Mouse (Mus musculus): ENCODE data around the gene Ablim1.
"Not testable (repeated sequence)": the region's sequence is repeated elsewhere in the genome, so short reads cannot be mapped to it uniquely, and the experiment has no call there.

Ablim1 gene

DNA sequence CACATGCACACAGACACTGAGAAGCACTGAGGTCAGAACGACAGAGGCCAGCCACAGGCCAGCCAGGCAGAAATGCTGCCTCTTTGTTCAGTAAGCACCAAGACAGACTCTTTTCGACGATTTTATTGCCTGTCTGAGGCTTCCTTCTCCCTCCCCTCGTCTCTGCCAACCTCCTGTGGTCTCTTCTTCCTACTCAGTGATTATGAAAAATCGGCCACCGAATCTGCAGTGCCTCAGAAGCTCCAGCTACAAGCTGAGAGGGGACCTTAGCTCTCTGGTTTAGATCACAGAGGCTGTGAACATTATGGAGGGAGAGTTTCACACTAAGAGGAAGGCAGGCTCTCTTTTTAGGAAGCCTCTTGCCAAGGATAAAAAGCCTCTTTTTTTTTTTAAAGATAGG is 167.0 kb downstream of the Ablim1 start:
- DNase-seq (ENCODE audit: low spot score) = no peak

- DNase-seq (ENCODE audit: low spot score) = no peak
Observed at GRCm38 (mm10) chr19:57146936-57147335, 167.8 kb downstream of the Ablim1 start.

DNA sequence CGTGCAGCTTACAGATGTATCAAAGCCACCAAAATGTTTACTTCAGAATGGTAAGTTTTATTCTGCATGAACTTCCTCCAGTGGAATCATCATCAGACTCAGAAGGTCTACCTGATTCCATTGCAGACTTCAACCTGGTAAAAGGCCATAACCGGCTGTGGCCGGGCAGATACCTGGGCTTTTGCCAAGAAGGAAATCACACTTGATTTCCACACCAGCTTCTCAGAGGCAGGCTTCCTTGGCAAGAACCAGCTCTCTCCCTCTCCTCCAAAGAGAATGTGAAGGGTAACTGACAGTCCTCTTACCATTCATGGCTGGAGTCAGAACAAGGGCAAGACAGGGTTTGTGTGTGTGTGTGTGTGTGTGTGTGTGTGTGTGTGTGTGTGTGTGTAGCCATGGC is 171.1 kb downstream of the Ablim1 start:
- no peak for DNase-seq (ENCODE audit: low spot score)

GRCm38 (mm10) chr19:57141756-57142461 is 172.8 kb downstream of the Ablim1 start:
- no peak for DNase-seq (ENCODE audit: low spot score)

- DNase-seq (ENCODE audit: low spot score) = no peak
Observed at GRCm38 (mm10) chr19:57140874-57141273, 173.8 kb downstream of the Ablim1 start.

GRCm38 (mm10) chr19:57140071-57140470 is 174.6 kb downstream of the Ablim1 start:
- no peak for DNase-seq (ENCODE audit: low spot score)

DNA sequence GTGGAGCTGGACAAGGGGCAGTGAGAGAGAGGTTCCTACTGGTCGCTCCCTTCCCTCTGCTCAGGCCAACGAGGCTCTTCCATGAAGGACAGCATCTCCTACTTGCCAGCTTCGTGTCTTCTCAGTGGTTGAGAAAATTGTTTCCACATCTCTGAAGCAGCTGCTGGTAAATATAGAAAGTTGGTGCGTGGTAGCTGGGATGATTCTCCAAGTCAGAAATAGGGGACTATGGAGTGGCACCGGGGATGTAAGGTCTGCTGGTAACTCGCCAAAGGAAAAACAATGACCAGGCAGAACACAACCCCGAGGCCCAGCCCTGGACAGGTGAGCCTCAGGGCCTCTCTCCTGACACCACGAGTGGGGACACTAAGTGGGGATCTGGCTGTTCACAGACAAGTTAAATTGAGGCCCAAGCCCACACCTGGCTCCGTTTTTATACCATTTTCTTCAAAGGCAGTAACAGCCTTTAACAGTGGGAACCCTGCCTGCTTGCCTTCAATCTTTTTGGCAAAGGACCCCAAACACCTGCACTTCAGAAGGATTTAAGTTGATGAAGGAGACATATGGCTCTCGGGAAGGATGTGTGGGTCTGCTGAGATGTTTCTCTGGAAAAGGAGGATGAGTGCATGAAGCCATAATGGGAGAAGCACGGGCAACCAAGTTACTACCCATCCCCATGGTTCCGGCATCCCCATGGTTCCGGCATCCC is 175.7 kb downstream of the Ablim1 start:
- DNase-seq (ENCODE audit: low spot score) = no peak

DNA sequence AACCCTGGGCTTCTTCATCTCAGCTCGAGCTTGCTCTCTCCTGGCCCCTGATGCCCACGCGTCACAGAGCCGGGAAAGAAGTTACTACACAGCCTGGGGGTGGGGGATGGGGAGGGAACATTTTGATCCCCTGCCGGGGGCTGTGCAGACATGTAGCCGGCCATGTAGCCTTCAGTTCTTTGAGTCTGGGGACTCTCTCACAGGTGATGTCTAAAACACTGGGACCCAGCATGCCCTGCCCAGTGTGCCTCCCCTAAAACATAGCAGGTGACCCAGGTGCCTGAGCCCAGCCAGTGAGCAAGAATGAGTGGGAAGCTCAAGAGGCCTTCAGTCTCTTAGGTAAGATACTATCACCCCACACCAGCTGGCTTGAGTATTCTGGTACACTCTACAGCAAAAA is 176.2 kb downstream of the Ablim1 start:
- DNase-seq (ENCODE audit: low spot score) = no peak

DNA sequence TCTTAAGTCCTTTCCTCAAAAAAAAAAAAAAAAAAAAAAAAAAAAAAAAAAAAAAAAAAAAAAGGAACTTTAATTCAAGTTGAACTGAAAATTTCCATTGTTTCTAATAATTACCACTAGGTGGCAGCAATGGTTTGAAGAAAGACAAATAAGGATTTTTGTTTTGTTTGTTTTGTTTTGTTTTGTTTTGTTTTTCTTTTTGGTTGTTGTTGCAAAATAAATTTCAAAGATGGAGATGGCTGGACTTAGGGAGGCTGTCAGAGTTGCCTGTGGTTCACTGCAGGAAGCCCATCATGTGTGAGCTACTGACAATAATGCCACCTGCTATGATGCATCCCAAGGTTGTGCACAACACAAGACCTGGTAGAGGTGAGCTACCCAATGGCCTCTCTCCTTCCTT is 176.7 kb downstream of the Ablim1 start:
- peak; percentile 6 for DNase-seq (ENCODE audit: low spot score)

DNA sequence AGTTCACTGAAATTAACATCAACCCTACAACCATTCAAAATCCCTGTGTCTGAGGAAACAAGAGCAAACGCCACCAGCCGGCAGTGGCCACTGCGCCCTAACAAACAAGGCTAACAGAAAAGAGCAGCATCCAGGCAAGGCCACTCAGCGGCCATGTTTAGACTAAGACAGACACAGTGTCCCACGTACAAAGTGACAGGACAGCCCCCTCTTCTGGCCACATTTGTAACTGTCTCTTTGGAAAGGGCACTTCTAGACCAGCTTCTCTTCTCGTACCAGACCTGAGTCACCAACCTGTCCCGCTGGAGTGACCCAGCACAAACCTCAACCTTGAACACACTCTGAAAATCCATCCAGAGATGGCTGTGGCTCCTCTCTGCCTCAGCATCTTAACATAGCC is 178.5 kb downstream of the Ablim1 start:
- peak; percentile 9 for DNase-seq (ENCODE audit: low spot score)

DNA sequence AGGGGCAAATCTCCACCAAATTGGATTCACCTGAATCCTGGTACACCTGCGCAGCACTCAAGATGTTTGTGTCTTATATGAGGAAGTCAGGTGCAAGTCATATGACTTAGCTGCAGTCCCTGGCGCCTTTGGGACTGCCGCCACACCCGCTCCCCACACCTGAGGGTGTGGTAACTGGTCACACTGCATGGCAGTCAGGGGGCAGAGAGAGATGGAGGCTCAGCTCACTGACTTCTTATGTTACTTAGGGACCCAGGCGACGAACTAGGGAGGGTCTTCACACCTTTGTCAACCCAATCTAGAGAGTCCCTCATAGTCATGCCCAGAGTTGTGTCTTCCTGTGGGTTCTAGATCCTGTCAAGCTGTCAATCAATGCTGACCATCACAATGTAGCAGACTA is 179.1 kb downstream of the Ablim1 start:
- DNase-seq (ENCODE audit: low spot score) = not testable (repeated sequence)

GRCm38 (mm10) chr19:57134654-57135348 is 179.9 kb downstream of the Ablim1 start:
- no peak for DNase-seq (ENCODE audit: low spot score)

DNA sequence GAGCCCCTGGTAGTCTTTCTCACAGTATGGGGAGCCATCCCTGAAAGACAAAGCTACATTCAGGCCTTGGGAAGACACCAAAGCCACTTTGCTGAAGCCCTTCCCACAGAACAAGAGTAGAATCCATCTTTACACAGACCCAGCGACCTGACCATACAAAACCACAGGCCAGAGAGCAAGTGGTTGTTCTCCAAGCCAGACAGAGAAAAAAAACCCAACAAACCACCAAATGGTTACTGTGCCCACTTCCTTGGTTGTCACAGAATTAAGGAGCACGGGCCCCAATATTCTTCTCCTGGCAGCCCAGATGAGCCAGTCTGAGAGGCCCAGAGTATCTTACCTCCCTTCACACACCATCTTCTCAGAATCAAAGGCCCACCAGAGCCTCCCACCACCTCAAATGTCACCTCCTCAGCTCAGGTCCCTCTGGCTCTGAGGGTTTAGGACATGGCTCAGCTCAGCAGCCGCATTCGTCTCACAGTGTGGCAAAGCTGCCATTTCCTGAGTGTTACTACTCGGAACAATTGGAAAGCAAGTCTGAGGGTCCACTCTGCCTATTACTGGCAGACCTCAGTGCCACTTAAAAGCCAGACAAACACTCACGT is 181.7 kb downstream of the Ablim1 start:
- DNase-seq (ENCODE audit: low spot score) = no peak

GRCm38 (mm10) chr19:57132281-57132680 is 182.4 kb downstream of the Ablim1 start:
- no peak for DNase-seq (ENCODE audit: low spot score)

DNA sequence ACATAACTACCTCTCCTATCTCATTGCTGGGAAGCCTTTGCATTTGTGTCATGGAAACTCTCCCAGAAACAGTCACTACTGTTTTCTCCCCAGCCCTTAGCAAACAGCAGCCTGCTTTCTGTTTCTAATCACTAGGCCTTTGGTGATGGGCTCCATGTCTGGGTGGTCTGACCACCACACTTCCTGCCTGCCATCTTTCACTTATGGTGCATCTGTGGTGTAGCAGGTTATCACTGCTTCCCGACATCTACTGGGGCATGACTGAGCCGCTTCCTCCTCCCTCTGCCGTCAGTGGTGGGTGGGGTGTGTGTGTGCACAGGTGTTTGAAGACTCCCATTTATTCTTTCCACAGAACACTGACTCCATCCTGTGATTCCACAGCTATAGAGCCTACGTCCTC is 183.4 kb downstream of the Ablim1 start:
- no peak for DNase-seq (ENCODE audit: low spot score)

- DNase-seq (ENCODE audit: low spot score) = no peak
Observed at GRCm38 (mm10) chr19:57130591-57130990, 184.1 kb downstream of the Ablim1 start.

DNA sequence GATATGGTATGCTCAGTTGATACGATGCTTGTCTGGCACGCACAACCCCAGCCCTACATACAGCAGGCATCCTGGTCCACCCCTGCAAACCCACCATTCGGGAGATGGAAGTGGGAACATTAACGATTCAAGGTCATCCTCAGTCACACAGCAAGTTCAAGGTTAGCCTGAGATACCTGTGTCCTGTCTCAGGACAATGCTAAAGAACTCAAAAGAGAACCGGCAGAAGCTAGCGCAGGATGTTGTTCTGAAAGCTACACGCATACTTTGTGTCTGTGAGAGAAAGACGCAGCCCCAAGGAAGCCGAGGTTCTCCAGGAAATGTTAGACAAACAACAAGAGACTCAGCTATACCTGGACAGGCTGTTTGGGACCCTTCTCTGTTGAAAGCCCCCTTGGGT is 185.0 kb downstream of the Ablim1 start:
- DNase-seq (ENCODE audit: low spot score) = no peak

- no peak for DNase-seq (ENCODE audit: low spot score)
Observed at GRCm38 (mm10) chr19:57128037-57128436, 186.7 kb downstream of the Ablim1 start.

DNA sequence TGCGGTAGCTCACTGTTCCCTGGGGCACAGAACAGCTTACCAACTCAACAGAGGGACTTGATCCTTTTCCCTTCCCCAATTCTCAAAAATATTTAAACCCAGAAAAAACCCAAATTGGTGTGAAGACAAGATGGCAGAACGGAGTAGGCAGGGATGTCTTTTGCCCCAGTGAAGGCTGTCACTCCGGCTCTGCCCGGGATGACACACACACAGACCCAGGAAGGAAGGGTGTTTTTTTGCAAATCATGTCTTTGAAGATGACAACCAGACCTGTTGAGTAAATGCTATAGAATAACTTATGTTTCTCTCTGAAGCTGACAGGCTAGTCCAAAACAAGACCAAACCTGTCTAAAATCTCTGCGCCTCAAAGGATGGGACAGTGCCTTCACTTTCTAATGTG is 187.2 kb downstream of the Ablim1 start:
- DNase-seq (ENCODE audit: low spot score) = no peak

DNA sequence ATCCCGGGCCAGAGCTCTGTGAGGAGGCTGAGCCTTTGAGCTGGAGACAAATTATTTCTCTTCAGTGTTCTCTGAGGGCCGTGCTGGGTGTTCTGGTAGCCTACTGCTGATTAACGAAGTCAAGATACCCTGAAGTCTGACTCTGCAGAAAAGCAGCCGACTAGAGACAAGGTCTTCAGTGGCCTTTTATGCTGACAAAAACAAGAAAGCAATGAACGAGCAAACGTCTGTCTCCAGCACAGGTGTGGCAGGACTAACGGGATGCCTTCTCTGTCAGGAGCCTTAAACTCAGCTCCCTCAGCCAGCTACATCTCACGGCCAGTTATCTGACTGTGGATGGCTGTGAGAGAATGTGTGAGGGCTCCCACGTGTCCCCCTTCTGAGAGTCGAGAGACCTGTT is 187.8 kb downstream of the Ablim1 start:
- DNase-seq (ENCODE audit: low spot score) = no peak

DNA sequence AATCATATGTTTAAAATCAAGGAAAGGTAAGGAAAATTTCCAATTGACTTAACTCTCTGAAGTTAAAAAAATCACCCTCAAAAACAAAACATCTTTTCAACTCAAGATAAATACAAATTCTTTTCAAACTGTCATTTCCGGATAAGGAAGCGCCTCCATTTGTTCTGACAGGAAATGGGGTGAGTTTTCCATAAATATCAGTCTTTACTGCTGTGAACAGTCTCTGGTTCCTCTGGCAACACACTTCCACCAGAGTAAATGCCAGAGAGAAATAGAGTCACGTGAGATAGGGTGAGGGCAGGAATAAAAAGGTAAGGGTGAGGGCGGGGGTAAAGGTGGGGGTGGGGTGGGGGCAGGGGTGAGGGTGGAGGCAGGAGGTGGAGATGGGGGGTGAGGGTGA is 189.8 kb downstream of the Ablim1 start:
- no peak for DNase-seq (ENCODE audit: low spot score)

GRCm38 (mm10) chr19:57124138-57124519 is 190.6 kb downstream of the Ablim1 start:
- no peak for DNase-seq (ENCODE audit: low spot score)
